Mouse (Mus musculus) forebrain, embryonic 15.5 days (tissue): ENCODE results near the gene Srbd1. TPM values are rescaled to one million over a fixed set of nuclear protein-coding genes. Genes with fewer than 3 reads are reported as not detected.
A peak's percentile ranks its signal among the peaks of the same experiment; 100 is the strongest.

Source experiments
- ATAC-seq: fragments of 200-750 bp; cut with Nextera tagmentation; replicated peaks from 2 replicates; pipeline ENCODE4 v1.8.0; 2017; ENCODE audit warnings: mild to moderate bottlenecking, moderate TSS enrichment, moderate library complexity
- H3K27ac ChIP-seq: fragments of 300-500 bp; sonication (generic); replicated peaks from 2 replicates; pipeline ENCODE4 v1.5.1; 2015; ENCODE audit warnings: mild to moderate bottlenecking, inconsistent platforms
- H3K27me3 ChIP-seq: fragments of 300-500 bp; sonication (generic); 2 replicates; pipeline ENCODE4 v1.6.1; 2015; ENCODE audit warnings: inconsistent platforms
- H3K36me3 ChIP-seq: fragments of 300-500 bp; sonication (generic); 2 replicates; pipeline ENCODE4 v1.6.1; 2015; ENCODE audit warnings: mild to moderate bottlenecking, inconsistent platforms
- H3K4me1 ChIP-seq: fragments of 300-500 bp; sonication (generic); 2 replicates; pipeline ENCODE4 v1.6.1; 2015; ENCODE audit warnings: inconsistent platforms
- H3K4me2 ChIP-seq: fragments of 300-500 bp; sonication (generic); replicated peaks from 2 replicates; pipeline ENCODE4 v1.6.1; 2015; ENCODE audit warnings: mild to moderate bottlenecking, inconsistent platforms
- H3K4me3 ChIP-seq: fragments of 300-500 bp; sonication (generic); 2 replicates; pipeline ENCODE4 v1.5.1; 2015; ENCODE audit warnings: mild to moderate bottlenecking, inconsistent platforms
- H3K9ac ChIP-seq: fragments of 300-500 bp; sonication (generic); replicated peaks from 2 replicates; pipeline ENCODE4 v1.6.1; 2015; ENCODE audit warnings: mild to moderate bottlenecking, inconsistent platforms
- H3K9me3 ChIP-seq: fragments of 300-500 bp; sonication (generic); 2 replicates; pipeline ENCODE4 v1.6.1; 2016; ENCODE audit warnings: inconsistent platforms
- WGBS: fragments of 180-500 bp; shearing (Covaris S2); methylation state at CpG from one replicate; pipeline ENCODE4 v1.1.7; 2015; ENCODE audit warnings: mixed read lengths; 5-methylcytosine and 5-hydroxymethylcytosine counted together
- polyA plus RNA-seq: library from polyadenylated mRNA; unstranded; fragments of >200 nt; fragmentation: Nextera tagmentation; extraction: Ambion mirVana; gene quantifications from 2 replicates; pipeline ENCODE4 v1.2.1, GENCODE M21; 2015

Srbd1 gene
- polyA plus RNA-seq, 1 experiment from 2014 or later: 20.5 TPM

DNA sequence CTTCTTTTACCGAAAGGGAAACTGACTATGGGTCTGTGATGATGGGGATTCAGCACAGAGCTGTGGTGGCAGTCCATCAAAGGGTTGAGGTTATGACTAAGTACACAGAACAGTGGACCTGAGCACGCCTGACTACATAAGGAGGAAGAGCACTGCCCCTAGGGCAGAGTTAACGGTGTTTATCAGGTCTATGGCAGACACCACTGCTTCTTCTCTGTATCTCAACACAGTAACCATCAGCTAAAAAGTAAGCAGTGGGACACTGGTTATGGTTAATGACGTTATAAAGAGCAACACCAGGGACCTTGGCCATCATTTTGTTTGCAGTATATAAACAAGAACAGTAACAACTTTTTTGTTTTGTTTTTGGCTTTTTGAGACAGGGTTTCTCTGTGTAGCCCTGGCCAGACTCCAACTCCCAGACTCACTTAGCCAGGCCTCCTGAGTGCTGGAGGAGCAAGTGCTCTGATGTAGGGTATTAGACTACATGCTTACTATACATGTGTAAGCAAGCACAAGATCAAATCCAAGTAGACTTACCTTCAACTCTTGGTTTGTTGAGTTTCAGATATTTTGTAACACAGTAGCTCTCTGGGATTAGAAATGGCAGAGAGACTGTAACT lies 117.3 kb downstream of the Srbd1 start:
- H3K4me3 ChIP-seq: no peak overlapping the region
- H3K27ac ChIP-seq: no peak overlapping the region
- H3K36me3 ChIP-seq: no peaks in the 10 kb centered on the region
- H3K4me1 ChIP-seq: peaks cover 3% of the 10 kb centered on the region; the same call in 1 of the 2 replicates
- H3K9ac ChIP-seq: no peak overlapping the region
- H3K9me3 ChIP-seq: no peaks in the 10 kb centered on the region
- no peaks in the 10 kb centered on the region for H3K27me3 ChIP-seq
- H3K4me2 ChIP-seq: no peak overlapping the region
- 84% methylated on average over 4 of the region's 4 CpGs for WGBS
- ATAC-seq: no peak

DNA sequence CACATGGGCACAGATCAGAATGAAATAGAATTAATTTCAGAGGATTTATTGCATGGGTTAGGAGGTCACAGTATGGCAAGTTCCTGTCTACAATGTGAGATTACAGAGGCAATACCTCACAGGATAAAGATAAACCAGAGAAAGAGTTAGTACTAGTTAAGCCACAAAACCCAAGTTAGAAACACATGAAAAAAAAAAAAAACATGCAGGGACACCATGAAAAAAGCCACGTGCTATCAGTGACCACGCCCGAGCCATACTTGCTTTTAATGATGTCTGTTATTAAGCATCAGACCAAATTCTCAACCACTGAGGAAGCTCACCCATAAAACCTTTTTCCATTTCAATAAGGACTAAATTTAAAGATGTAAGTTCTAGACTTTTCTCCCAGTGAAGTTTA lies 120.4 kb downstream of the Srbd1 start:
- ATAC-seq: no peak
- Histone ChIP-seq H3K9ac (no peak overlapping the region), H3K27ac (no peak overlapping the region), H3K9me3 (no peaks in the 10 kb centered on the region; the same call in 1 of the 2 replicates), H3K4me3 (no peak overlapping the region), H3K27me3 (no peaks in the 10 kb centered on the region), H3K4me2 (no peak overlapping the region), H3K36me3 (no peaks in the 10 kb centered on the region), H3K4me1 (no peaks in the 10 kb centered on the region)
- 90% methylated on average over 3 of the region's 3 CpGs for WGBS

DNA sequence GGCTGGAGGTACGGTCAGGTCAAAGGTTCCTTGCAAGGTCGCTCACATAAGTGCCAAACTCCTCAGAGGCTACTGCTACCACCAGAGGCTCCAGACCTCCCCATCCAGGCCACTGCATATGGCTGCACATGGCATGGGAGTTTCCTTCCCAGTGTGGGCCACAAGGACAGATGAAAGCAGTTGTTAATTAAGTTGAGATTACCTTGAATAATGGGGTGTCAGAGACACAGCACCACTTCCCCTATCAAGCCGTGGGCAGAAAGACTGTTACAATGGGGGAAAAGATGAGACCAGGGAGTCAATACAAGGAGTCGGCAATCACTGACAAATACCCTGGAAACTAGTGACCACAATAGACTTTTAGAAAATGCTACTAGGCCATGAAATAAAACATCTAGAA lies 122.6 kb downstream of the Srbd1 start:
- H3K4me1 ChIP-seq: no peaks in the 10 kb centered on the region
- H3K9ac ChIP-seq: no peak overlapping the region
- no peak overlapping the region for H3K27ac ChIP-seq
- H3K4me3 ChIP-seq: no peak overlapping the region
- H3K36me3 ChIP-seq: no peaks in the 10 kb centered on the region
- peaks cover 8% of the 10 kb centered on the region; the same call in 1 of the 2 replicates for H3K9me3 ChIP-seq
- H3K27me3 ChIP-seq: no peaks in the 10 kb centered on the region
- H3K4me2 ChIP-seq: no peak overlapping the region
- no peak for ATAC-seq
- WGBS: 74% methylated on average over 4 of the region's 4 CpGs

DNA sequence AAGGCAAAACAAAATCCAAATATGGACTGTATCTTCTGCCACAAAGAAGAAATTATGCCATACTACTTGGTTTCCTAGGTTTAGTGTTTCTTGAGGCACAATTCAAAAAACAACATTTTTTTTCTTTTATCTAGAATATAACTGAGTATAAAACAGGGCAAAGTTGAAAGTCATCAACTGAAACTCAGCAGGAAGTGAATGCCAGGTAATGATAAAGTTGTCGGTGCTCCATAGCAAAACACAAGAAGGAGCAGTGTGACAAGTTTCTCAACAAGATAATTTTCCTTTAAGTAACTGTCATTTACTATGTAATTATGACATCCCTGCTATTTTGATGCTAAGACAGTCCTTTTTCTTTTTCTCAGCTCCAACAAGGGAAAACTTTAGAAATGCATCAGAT lies 123.2 kb downstream of the Srbd1 start:
- Histone ChIP-seq H3K27me3 (no peaks in the 10 kb centered on the region), H3K4me2 (no peak overlapping the region), H3K4me3 (no peak overlapping the region), H3K9me3 (peaks cover 8% of the 10 kb centered on the region; the same call in 1 of the 2 replicates), H3K36me3 (no peaks in the 10 kb centered on the region), H3K27ac (no peak overlapping the region), H3K9ac (no peak overlapping the region), H3K4me1 (no peaks in the 10 kb centered on the region)
- 90% methylated on average over 1 of the region's 1 CpGs for WGBS
- ATAC-seq: no peak

DNA sequence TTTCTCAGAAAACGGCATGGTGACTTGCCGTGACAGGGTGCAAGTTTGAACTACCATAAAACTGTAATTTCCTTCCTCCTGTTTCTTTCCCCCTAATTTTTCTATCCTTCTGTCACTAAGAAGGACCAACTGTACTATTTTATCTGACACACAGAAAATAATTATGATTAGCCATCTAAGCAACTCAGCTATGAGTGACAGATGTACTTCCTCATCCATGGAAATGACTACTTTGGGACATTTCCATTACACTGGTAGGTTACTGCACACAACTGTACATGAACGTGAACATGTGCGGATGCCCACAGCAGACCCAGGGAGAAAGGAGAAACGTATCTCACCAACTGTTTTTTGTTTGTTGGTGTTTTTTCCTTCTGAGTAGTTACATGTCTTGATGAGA lies 123.7 kb downstream of the Srbd1 start:
- Histone ChIP-seq H3K9ac (no peak overlapping the region), H3K27me3 (no peaks in the 10 kb centered on the region), H3K36me3 (no peaks in the 10 kb centered on the region), H3K4me3 (no peak overlapping the region), H3K9me3 (peaks cover 8% of the 10 kb centered on the region; the same call in 1 of the 2 replicates), H3K4me1 (no peaks in the 10 kb centered on the region), H3K4me2 (no peak overlapping the region), H3K27ac (no peak overlapping the region)
- 94% methylated on average over 5 of the region's 5 CpGs for WGBS
- ATAC-seq: no peak

DNA sequence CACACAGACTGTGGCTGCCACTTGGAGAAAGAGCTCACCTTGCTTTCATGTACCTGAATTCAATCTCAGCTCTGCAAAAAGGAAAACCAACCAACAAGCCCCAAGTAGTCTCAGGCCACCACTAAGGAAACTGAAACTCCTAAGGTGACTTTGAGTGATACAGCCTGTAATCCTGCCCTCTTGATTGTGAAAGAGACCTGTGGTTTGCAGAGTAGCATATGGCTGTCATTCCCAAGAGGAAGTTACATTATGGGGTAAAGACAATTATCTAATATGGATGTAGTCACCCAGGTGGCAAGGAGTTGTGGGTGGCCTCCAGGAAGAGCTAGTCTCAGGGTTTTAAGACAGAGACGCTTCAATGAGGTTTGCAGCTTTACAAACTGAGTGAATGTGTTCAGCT lies 125.2 kb downstream of the Srbd1 start:
- Histone ChIP-seq H3K4me3 (no peak overlapping the region), H3K4me2 (no peak overlapping the region), H3K4me1 (no peaks in the 10 kb centered on the region), H3K27ac (no peak overlapping the region), H3K9ac (no peak overlapping the region), H3K36me3 (no peaks in the 10 kb centered on the region), H3K27me3 (no peaks in the 10 kb centered on the region), H3K9me3 (peaks cover 8% of the 10 kb centered on the region; the same call in 1 of the 2 replicates)
- no peak for ATAC-seq
- WGBS: 97% methylated on average over 1 of the region's 1 CpGs

DNA sequence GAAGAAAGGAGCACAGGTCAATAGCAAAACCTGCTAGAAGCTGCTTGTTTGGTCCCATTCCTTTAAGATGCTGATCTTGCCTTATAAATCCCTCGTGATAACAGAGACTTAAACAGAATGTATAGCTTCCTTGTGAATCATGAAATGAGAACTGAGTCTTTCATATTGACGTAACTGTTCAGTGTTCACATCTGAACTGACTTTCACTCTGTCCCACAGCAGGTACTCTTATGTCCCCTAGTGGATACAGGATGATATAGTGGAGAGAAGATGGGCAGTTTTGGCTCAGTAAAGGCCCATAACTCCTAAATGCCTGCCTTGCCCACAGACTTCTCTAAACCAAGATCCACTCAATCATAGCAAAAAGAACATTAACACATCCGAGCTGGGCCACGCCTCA lies 130.7 kb downstream of the Srbd1 start:
- WGBS: 88% methylated on average over 4 of the region's 4 CpGs
- no peaks in the 10 kb centered on the region for H3K36me3 ChIP-seq
- H3K4me1 ChIP-seq: no peaks in the 10 kb centered on the region
- H3K4me2 ChIP-seq: no peak overlapping the region
- no peak overlapping the region for H3K4me3 ChIP-seq
- no peaks in the 10 kb centered on the region for H3K27me3 ChIP-seq
- no peak for ATAC-seq
- H3K9me3 ChIP-seq: 0 out of 2 replicates have a peak, but pooled peaks cover 8% of the 10 kb centered on the region
- no peak overlapping the region for H3K9ac ChIP-seq
- H3K27ac ChIP-seq: no peak overlapping the region

DNA sequence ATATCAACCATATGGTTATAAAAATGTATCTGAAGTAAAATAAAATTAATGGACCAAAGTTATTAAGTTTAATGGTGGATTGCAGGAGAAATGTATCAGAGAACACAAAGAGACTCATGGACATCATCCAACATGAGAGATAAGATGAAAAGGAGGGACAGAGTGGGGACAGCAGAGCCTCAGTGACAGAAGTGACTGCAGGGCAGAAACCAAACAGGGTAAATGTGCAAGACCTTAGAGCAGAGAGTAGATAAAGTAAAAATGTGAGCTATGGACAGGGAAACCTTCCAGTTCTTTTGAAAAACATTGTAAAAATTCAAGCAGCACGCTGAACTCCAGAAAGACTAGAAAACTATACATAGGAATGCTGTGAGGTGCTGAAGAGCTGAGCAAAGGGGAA lies 132.4 kb downstream of the Srbd1 start:
- no peak overlapping the region for H3K4me2 ChIP-seq
- H3K36me3 ChIP-seq: no peaks in the 10 kb centered on the region
- H3K27ac ChIP-seq: no peak overlapping the region
- WGBS: 92% methylated on average over 1 of the region's 1 CpGs
- H3K9me3 ChIP-seq: no peaks in the 10 kb centered on the region
- no peak overlapping the region for H3K4me3 ChIP-seq
- no peaks in the 10 kb centered on the region for H3K27me3 ChIP-seq
- ATAC-seq: no peak
- no peaks in the 10 kb centered on the region for H3K4me1 ChIP-seq
- H3K9ac ChIP-seq: no peak overlapping the region

DNA sequence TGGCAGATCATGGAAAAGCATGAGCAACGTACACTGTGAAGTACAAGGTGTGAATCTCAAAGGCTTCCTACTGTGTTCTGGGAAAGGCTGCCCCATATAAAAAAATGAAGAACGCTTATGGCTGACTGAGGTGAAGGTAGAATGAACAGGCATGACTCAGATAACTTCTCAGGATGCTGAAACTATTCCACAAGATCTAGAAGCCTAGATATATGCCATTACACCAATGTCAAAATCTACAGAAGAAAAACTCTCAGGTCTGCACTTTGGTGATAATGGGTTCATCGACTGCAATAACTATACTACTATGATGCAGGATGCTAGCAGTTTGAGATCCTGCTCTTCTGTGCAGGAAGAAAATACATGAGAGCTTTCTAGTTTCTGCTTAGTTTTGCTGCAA lies 133.1 kb downstream of the Srbd1 start:
- no peaks in the 10 kb centered on the region for H3K27me3 ChIP-seq
- no peak for ATAC-seq
- WGBS: 89% methylated on average over 3 of the region's 3 CpGs

DNA sequence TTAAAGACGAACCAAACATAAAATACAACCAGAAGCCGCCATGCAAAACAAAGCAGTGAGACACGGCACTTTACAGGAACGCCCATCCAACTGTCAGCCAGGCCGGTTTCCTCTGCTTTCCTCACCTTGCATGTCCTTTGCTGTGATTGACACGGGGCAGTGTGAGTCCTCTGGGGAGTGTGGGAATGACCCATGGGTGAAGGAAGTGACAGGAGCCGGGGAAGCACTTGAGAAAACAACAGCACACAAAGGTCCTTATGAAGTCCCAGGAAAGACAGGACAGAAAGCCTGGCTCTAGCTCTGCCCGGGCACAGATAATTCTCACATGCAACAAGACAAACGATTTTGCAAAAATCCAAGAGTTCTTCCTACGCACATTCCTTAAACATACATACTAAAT lies 136.6 kb downstream of the Srbd1 start:
- H3K9ac ChIP-seq: no peak overlapping the region
- 82% methylated on average over 10 of the region's 10 CpGs for WGBS
- no peaks in the 10 kb centered on the region for H3K27me3 ChIP-seq
- no peaks in the 10 kb centered on the region for H3K9me3 ChIP-seq
- H3K4me3 ChIP-seq: no peak overlapping the region
- no peaks in the 10 kb centered on the region for H3K4me1 ChIP-seq
- H3K27ac ChIP-seq: no peak overlapping the region
- no peaks in the 10 kb centered on the region for H3K36me3 ChIP-seq
- H3K4me2 ChIP-seq: no peak overlapping the region
- no peak for ATAC-seq

More for the DNA sequence above, 133.1 kb downstream of the Srbd1 start:
- Histone ChIP-seq H3K4me1 (no peaks in the 10 kb centered on the region), H3K9me3 (no peaks in the 10 kb centered on the region), H3K4me3 (no peak overlapping the region), H3K36me3 (no peaks in the 10 kb centered on the region), H3K27ac (no peak overlapping the region), H3K9ac (no peak overlapping the region), H3K4me2 (no peak overlapping the region)

DNA sequence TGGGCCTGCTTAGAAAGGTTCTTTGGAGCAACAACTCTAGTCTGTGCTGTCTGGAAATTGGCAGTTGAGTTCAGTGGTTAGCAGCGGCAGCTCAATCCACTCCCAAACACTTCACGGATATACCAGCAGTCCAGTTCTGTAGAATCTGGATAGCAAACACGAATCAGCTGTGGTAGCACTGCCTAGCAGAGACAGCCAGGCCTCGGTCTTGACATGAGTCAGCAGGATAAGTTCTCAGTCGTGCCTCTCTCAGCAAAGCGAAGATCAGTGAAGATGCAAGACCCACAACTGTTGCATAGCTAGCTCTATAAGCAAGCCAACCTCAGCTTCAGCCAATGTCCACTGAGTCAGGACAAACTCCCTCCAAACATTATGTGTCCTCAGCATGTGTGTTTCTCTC lies 142.9 kb downstream of the Srbd1 start:
- peaks cover 7% of the 10 kb centered on the region; the same call in 1 of the 2 replicates for H3K9me3 ChIP-seq
- no peak overlapping the region for H3K4me3 ChIP-seq
- no peaks in the 10 kb centered on the region for H3K27me3 ChIP-seq
- ATAC-seq: no peak
- 98% methylated on average over 6 of the region's 6 CpGs for WGBS
- no peak overlapping the region for H3K27ac ChIP-seq
- no peak overlapping the region for H3K4me2 ChIP-seq
- H3K4me1 ChIP-seq: no peaks in the 10 kb centered on the region
- H3K36me3 ChIP-seq: peaks cover 8% of the 10 kb centered on the region; the same call in 1 of the 2 replicates
- H3K9ac ChIP-seq: no peak overlapping the region

DNA sequence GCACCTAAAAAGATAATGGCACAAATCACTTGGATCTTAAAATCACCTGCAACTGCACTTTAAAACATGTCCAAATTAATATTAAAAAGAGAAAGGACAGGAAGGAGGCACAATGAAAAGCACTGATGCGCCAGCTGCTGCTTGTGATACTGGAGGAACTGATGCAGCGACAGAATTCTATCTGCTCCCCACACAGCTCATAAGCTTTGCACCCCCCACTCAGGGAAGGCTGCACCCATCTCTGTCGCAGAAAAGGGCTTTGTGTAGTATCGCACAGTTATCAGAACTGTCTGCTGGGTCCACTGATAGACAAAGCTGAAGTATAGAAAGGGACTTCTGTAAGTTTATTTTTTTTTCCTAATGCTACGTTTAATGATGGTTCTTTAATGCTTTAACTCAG lies 143.3 kb downstream of the Srbd1 start:
- WGBS: 98% methylated on average over 5 of the region's 5 CpGs
- Histone ChIP-seq H3K4me1 (no peaks in the 10 kb centered on the region), H3K4me3 (no peak overlapping the region), H3K36me3 (peaks cover 8% of the 10 kb centered on the region; the same call in 1 of the 2 replicates), H3K9ac (no peak overlapping the region), H3K4me2 (no peak overlapping the region), H3K9me3 (peaks cover 7% of the 10 kb centered on the region; the same call in 1 of the 2 replicates), H3K27me3 (no peaks in the 10 kb centered on the region), H3K27ac (no peak overlapping the region)
- no peak for ATAC-seq

DNA sequence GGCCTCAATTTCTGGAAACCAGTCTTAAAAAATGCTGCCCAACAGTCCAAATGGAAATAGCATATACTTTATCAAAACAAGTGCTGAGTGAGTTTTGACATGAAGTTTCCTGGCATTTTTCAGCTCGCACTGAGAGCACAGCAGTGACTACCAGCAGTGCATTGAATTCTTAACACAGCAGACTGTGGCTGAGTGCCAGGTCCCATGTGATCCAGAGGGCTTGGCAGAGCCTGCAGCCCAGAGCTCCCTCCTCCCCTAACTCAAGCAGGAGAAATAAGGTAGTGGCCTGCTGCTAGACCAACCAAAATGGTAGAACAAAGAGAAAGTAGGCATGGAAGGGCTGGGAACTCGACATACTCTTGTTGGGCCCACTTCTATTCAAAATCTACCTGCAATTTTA lies 149.2 kb downstream of the Srbd1 start:
- no peak overlapping the region for H3K27ac ChIP-seq
- no peaks in the 10 kb centered on the region for H3K27me3 ChIP-seq
- peaks cover 8% of the 10 kb centered on the region; the same call in 1 of the 2 replicates for H3K36me3 ChIP-seq
- WGBS: 40% methylated on average over 2 of the region's 2 CpGs
- H3K9ac ChIP-seq: no peak overlapping the region
- ATAC-seq: peak; percentile 88
- H3K4me2 ChIP-seq: no peak overlapping the region
- H3K4me3 ChIP-seq: no peak overlapping the region
- peaks cover 10% of the 10 kb centered on the region for H3K4me1 ChIP-seq
- peaks cover 7% of the 10 kb centered on the region; the same call in 1 of the 2 replicates for H3K9me3 ChIP-seq
